Mouse (Mus musculus) ovary, postnatal 14 days (tissue): ENCODE results near the gene Caml.
"Not testable (repeated sequence)": the region's sequence is repeated elsewhere in the genome, so short reads cannot be mapped to it uniquely, and the experiment has no call there.

Experiments
- DNase-seq: peaks from one replicate; pipeline ENCODE4 v3.0.0; 2022; ENCODE audit warnings: low spot score

The Caml gene

DNA sequence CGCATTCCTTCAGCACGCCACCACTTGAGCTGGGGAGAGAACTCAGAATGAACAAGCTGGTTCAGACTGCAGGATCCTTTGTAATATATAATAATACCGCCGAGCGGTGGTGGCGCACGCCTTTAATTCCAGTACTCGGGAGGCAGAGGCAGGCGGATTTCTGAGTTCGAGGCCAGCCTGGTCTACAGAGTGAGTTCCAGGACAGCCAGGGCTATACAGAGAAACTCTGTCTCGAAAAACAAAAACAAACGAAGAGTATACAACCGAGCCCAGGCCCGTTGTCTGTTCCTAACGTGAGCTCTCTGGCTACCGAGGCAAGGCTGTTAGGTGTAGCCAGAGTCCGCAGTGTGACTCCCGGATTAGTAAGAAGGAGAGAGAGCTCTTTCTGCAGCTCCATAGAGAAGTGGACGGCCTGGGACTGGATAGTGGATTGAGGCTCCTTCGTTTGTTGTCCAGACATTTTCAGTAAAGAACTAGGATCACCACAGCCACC is 603 bp upstream of the Caml start:
- DNase-seq, result not testable (repeated sequence)

GRCm38 (mm10) chr13:55634639-55635127 is 11.9 kb downstream of the Caml start, which contains the start of gene Ddx46:
TSS of gene Ddx46 (plus strand) at chr13:55635027.
- DNase-seq, result peak; percentile 87

GRCm38 (mm10) chr13:55635146-55635571 is 12.4 kb downstream of the Caml start:
- no peak for DNase-seq

- DNase-seq, result no peak
Measured at GRCm38 (mm10) chr13:55636185-55636983, 13.6 kb downstream of the Caml start.

- DNase-seq, result peak; percentile 74
Measured at GRCm38 (mm10) chr13:55640480-55640879, 17.7 kb downstream of the Caml start.

- DNase-seq, result no peak
Measured at GRCm38 (mm10) chr13:55644525-55644924, 21.7 kb downstream of the Caml start.

DNA sequence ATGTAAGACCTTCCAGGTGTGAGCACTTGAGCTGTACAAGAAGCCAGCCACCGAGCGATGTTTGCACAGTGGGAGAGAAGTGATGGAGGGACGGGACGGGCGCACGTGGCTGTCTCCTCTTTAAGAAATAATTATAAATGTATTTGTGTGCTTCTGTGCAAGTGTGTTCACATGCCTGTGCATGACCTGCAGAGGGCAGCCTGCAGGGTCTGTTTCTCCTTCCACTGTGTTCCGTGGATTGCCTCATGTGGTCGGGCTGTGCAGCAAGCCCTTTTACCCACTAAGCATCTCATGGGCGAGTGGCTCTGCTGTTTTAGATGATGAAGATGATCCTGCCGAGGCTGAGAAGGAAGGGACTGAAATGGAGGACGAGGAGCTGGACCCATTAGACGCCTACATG is 27.3 kb downstream of the Caml start:
- no peak for DNase-seq

DNA sequence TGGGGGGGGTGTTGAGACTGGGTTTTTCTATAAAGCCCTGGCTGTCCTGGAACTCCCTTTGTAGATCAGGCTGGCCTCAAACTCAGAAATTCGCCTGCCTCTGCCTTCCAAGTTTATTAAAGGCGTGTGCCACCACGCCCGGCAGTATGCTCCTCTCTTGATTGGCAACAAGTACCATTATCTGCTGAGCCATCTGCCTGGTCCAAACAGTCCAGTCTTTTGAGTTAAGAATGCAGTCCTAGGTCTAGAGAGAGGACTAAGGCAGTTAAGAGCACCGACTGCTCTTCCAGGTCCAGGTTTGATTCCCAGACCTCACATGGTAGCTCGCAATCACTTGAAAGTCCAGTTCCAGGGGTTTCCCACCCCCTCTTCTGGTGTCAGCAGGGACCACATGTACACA is 28.2 kb downstream of the Caml start:
- DNase-seq, result no peak

GRCm38 (mm10) chr13:55668550-55668949 is 45.7 kb downstream of the Caml start:
- DNase-seq, result no peak

GRCm38 (mm10) chr13:55672711-55673110 is 49.9 kb downstream of the Caml start:
- DNase-seq, result no peak

DNA sequence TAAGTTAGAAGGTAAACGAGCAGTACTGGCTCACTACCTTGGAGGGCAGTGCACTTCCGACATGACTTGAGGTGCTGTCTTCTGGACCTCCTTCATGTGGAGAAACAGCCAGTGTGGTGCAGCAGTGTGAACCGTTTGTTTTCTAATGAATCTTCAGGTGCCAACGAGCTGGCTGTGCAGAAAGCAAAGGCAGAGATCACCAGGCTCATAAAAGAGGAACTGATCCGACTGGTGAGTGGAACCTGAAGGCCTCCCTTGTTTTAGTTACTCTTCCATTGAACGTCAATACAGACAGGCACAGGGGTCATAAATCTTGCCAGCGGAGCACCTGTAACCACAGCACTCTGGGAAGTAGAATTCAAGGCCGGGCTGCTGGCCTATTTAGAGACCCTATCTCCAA is 54.6 kb downstream of the Caml start:
- DNase-seq, result no peak
